Mouse (Mus musculus) stomach, embryonic 16.5 days (tissue): ENCODE data around the gene Prr5l. TPM values are rescaled to one million over a fixed set of nuclear protein-coding genes. Genes with fewer than 3 reads are reported as not detected.

Experiments used
- ATAC-seq: fragments of 200-750 bp; cut with Nextera tagmentation; 2 replicates; pipeline ENCODE4 v1.8.0; 2017; ENCODE audit warnings: moderate number of reproducible peaks, moderate TSS enrichment; ENCODE audit not compliant: insufficient read depth, low FRiP score
- H3K27ac ChIP-seq: fragments of 300-500 bp; sonication (generic); 2 replicates; pipeline ENCODE4 v1.5.1; 2014; ENCODE audit warnings: low read length
- H3K27me3 ChIP-seq: fragments of 300-500 bp; sonication (generic); 2 replicates; pipeline ENCODE4 v1.6.1; 2014; ENCODE audit warnings: low read length, control low read depth, mixed read lengths; ENCODE audit not compliant: control insufficient read depth, insufficient read depth
- H3K36me3 ChIP-seq: fragments of 300-500 bp; sonication (generic); 2 replicates; pipeline ENCODE4 v1.6.1; 2014; ENCODE audit warnings: low read length; ENCODE audit not compliant: control insufficient read depth, insufficient read depth
- H3K4me1 ChIP-seq: fragments of 300-500 bp; sonication (generic); 2 replicates; pipeline ENCODE4 v1.6.1; 2014; ENCODE audit warnings: low read length, control low read depth, mixed read lengths; ENCODE audit not compliant: control insufficient read depth, insufficient read depth
- H3K4me2 ChIP-seq: fragments of 300-500 bp; sonication (generic); 2 replicates; pipeline ENCODE4 v1.6.1; 2014; ENCODE audit warnings: low read depth, low read length, mixed read lengths
- H3K4me3 ChIP-seq: fragments of 300-500 bp; sonication (generic); replicated peaks from 2 replicates; pipeline ENCODE4 v1.5.1; 2014; ENCODE audit warnings: mild to moderate bottlenecking, low read length
- H3K9ac ChIP-seq: fragments of 300-500 bp; sonication (generic); 2 replicates; pipeline ENCODE4 v1.6.1; 2014; ENCODE audit warnings: low read length
- H3K9me3 ChIP-seq: fragments of 300-500 bp; sonication (generic); replicated peaks from 2 replicates; pipeline ENCODE4 v1.6.1; 2016; ENCODE audit warnings: low read length, control low read depth; ENCODE audit not compliant: control insufficient read depth
- WGBS: fragments of 180-500 bp; shearing (Covaris S2); extraction: QIAGEN DNeasy Blood & Tissue Kit; methylation state at CpG from one replicate; pipeline ENCODE4 v1.1.7; 2014; 5-methylcytosine and 5-hydroxymethylcytosine counted together
- polyA plus RNA-seq: library from polyadenylated mRNA; unstranded; fragments of >200 nt; fragmentation: Nextera tagmentation; extraction: Ambion mirVana; gene quantifications from 2 replicates; pipeline ENCODE4 v1.2.1, GENCODE M21; 2015

The Prr5l gene
- polyA plus RNA-seq, 1 experiment from 2014 or later = 9.4 TPM

- WGBS = 81% methylated on average over 13 of the region's 13 CpGs
- Histone ChIP-seq H3K4me2 (no peak overlapping the region), H3K27ac (no peak overlapping the region), H3K27me3 (no peaks in the 10 kb centered on the region), H3K9ac (no peak overlapping the region), H3K4me3 (no peak overlapping the region), H3K36me3 (no peaks in the 10 kb centered on the region), H3K9me3 (no peaks in the 10 kb centered on the region), H3K4me1 (peaks cover 5% of the 10 kb centered on the region)
- ATAC-seq = no peak
These were observed 25.9 kb upstream of the Prr5l start for GRCm38 (mm10) chr2:101908773-101909172.

- no peak for ATAC-seq
- no peaks in the 10 kb centered on the region for H3K27me3 ChIP-seq
- no peak overlapping the region for H3K4me3 ChIP-seq
- H3K9ac ChIP-seq = no peak overlapping the region
- no peak overlapping the region for H3K27ac ChIP-seq
- H3K4me1 ChIP-seq = peaks cover 5% of the 10 kb centered on the region
- no peak overlapping the region for H3K4me2 ChIP-seq
- no peaks in the 10 kb centered on the region for H3K36me3 ChIP-seq
- H3K9me3 ChIP-seq = no peaks in the 10 kb centered on the region
- WGBS = 79% methylated on average over 10 of the region's 10 CpGs
These were observed 24.7 kb upstream of the Prr5l start for GRCm38 (mm10) chr2:101907386-101908022.

- H3K4me2 ChIP-seq = peak overlapping the region; percentile 51; the same call in 1 of the 2 replicates
- peak overlapping the region; percentile 64 for H3K9ac ChIP-seq
- peaks cover 5% of the 10 kb centered on the region for H3K4me1 ChIP-seq
- peak; percentile 24; the same call in 1 of the 2 replicates for ATAC-seq
- H3K36me3 ChIP-seq = no peaks in the 10 kb centered on the region
- 0 out of 2 replicates have a peak overlapping the region, but pooled peaks have one; percentile 26 for H3K4me3 ChIP-seq
- 59% methylated on average over 5 of the region's 5 CpGs for WGBS
- no peaks in the 10 kb centered on the region for H3K27me3 ChIP-seq
- H3K27ac ChIP-seq = no peak overlapping the region
- H3K9me3 ChIP-seq = no peaks in the 10 kb centered on the region
These were observed 23.5 kb upstream of the Prr5l start for GRCm38 (mm10) chr2:101906379-101906690.

GRCm38 (mm10) chr2:101905534-101906378 lies 22.9 kb upstream of the Prr5l start:
- Histone ChIP-seq H3K36me3 (no peaks in the 10 kb centered on the region), H3K4me3 (peak overlapping the region; percentile 26), H3K27me3 (no peaks in the 10 kb centered on the region), H3K4me2 (peak overlapping the region; percentile 51), H3K9me3 (no peaks in the 10 kb centered on the region), H3K9ac (peak overlapping the region; percentile 64), H3K27ac (no peak overlapping the region), H3K4me1 (peaks cover 5% of the 10 kb centered on the region)
- WGBS = 24% methylated on average over 21 of the region's 21 CpGs
- peak; percentile 71 for ATAC-seq

GRCm38 (mm10) chr2:101902196-101902595 lies 19.4 kb upstream of the Prr5l start:
- no peak overlapping the region for H3K9ac ChIP-seq
- no peaks in the 10 kb centered on the region for H3K36me3 ChIP-seq
- 81% methylated on average over 4 of the region's 4 CpGs for whole genome bisulfite sequencing
- H3K4me1 ChIP-seq = peaks cover 5% of the 10 kb centered on the region
- no peak for ATAC-seq
- H3K4me3 ChIP-seq = no peak overlapping the region
- no peak overlapping the region for H3K4me2 ChIP-seq
- H3K27me3 ChIP-seq = no peaks in the 10 kb centered on the region
- H3K9me3 ChIP-seq = no peaks in the 10 kb centered on the region
- H3K27ac ChIP-seq = no peak overlapping the region

- no peak overlapping the region for H3K4me2 ChIP-seq
- H3K4me1 ChIP-seq = no peaks in the 10 kb centered on the region
- H3K9ac ChIP-seq = no peak overlapping the region
- no peaks in the 10 kb centered on the region for H3K36me3 ChIP-seq
- no peak for ATAC-seq
- H3K9me3 ChIP-seq = no peaks in the 10 kb centered on the region
- no peaks in the 10 kb centered on the region for H3K27me3 ChIP-seq
- no peak overlapping the region for H3K4me3 ChIP-seq
- H3K27ac ChIP-seq = no peak overlapping the region
- 61% methylated on average over 10 of the region's 10 CpGs for WGBS
These were observed 13.8 kb upstream of the Prr5l start for GRCm38 (mm10) chr2:101896425-101897204.

GRCm38 (mm10) chr2:101894126-101894525 lies 11.3 kb upstream of the Prr5l start:
- no peak overlapping the region for H3K27ac ChIP-seq
- H3K27me3 ChIP-seq = no peaks in the 10 kb centered on the region
- ATAC-seq = no peak
- no peaks in the 10 kb centered on the region for H3K4me1 ChIP-seq
- whole genome bisulfite sequencing = 83% methylated on average over 3 of the region's 3 CpGs
- no peak overlapping the region for H3K4me2 ChIP-seq
- no peaks in the 10 kb centered on the region for H3K9me3 ChIP-seq
- H3K9ac ChIP-seq = no peak overlapping the region
- no peaks in the 10 kb centered on the region for H3K36me3 ChIP-seq
- H3K4me3 ChIP-seq = no peak overlapping the region

- Histone ChIP-seq H3K36me3 (no peaks in the 10 kb centered on the region), H3K9me3 (no peaks in the 10 kb centered on the region), H3K4me1 (peaks cover 4% of the 10 kb centered on the region), H3K27me3 (no peaks in the 10 kb centered on the region), H3K27ac (no peak overlapping the region), H3K4me2 (no peak overlapping the region), H3K4me3 (no peak overlapping the region), H3K9ac (no peak overlapping the region)
- 31% methylated on average over 7 of the region's 7 CpGs for WGBS
- ATAC-seq = no peak
These were observed 8.3 kb upstream of the Prr5l start for GRCm38 (mm10) chr2:101891143-101891542.

GRCm38 (mm10) chr2:101888886-101889285 lies 6.1 kb upstream of the Prr5l start:
- ATAC-seq = no peak

More at GRCm38 (mm10) chr2:101888886-101889285, 6.1 kb upstream of the Prr5l start:
- H3K4me3 ChIP-seq = no peak overlapping the region
- H3K27ac ChIP-seq = no peak overlapping the region
- no peak overlapping the region for H3K4me2 ChIP-seq
- H3K9me3 ChIP-seq = no peaks in the 10 kb centered on the region
- H3K4me1 ChIP-seq = peaks cover 4% of the 10 kb centered on the region
- H3K36me3 ChIP-seq = no peaks in the 10 kb centered on the region
- H3K27me3 ChIP-seq = no peaks in the 10 kb centered on the region
- 88% methylated on average over 8 of the region's 8 CpGs for WGBS
- no peak overlapping the region for H3K9ac ChIP-seq
